Mouse (Mus musculus) neural tube, embryonic 11.5 days (tissue): Measurements from ENCODE around the gene Elf4. TPM values are rescaled to one million over a fixed set of nuclear protein-coding genes. Genes with fewer than 3 reads are reported as not detected.

Experiments
- ATAC-seq: fragments of 200-750 bp; cut with Nextera tagmentation; 2 replicates; pipeline ENCODE4 v1.8.0; 2017; ENCODE audit warnings: moderate number of reproducible peaks, mild to moderate bottlenecking, moderate TSS enrichment, moderate library complexity; ENCODE audit not compliant: insufficient read depth, low FRiP score, low TSS enrichment
- DNase-seq: peaks from one replicate; pipeline ENCODE4 v3.0.0-alpha.2; 2015; ENCODE audit warnings: low spot score
- H3K27ac ChIP-seq: fragments of 300-500 bp; sonication (generic); 2 replicates; pipeline ENCODE4 v1.5.1; 2014; ENCODE audit warnings: low read depth, mild to moderate bottlenecking, low read length
- H3K27me3 ChIP-seq: fragments of 300-500 bp; sonication (generic); 2 replicates; pipeline ENCODE4 v1.6.1; 2014; ENCODE audit warnings: mild to moderate bottlenecking, low read length, mixed read lengths; ENCODE audit not compliant: control insufficient read depth, insufficient read depth
- H3K36me3 ChIP-seq: fragments of 300-500 bp; sonication (generic); 2 replicates; pipeline ENCODE4 v1.6.1; 2014; ENCODE audit warnings: mild to moderate bottlenecking, low read length, moderate library complexity, mixed read lengths; ENCODE audit not compliant: control insufficient read depth, insufficient read depth
- H3K4me1 ChIP-seq: fragments of 300-500 bp; sonication (generic); 2 replicates; pipeline ENCODE4 v1.6.1; 2014; ENCODE audit warnings: low read length, mixed read lengths; ENCODE audit not compliant: control insufficient read depth, insufficient read depth
- H3K4me2 ChIP-seq: fragments of 300-500 bp; sonication (generic); 2 replicates; pipeline ENCODE4 v1.6.1; 2014; ENCODE audit warnings: low read depth, mild to moderate bottlenecking, moderate library complexity
- H3K4me3 ChIP-seq: fragments of 300-500 bp; sonication (generic); 2 replicates; pipeline ENCODE4 v1.5.1; 2014; ENCODE audit warnings: low read depth, low read length
- H3K9ac ChIP-seq: fragments of 300-500 bp; sonication (generic); 2 replicates; pipeline ENCODE4 v1.6.1; 2014; ENCODE audit warnings: mild to moderate bottlenecking, low read length
- H3K9me3 ChIP-seq: fragments of 300-500 bp; sonication (generic); 2 replicates; pipeline ENCODE4 v1.6.1; 2016; ENCODE audit warnings: low read length; ENCODE audit not compliant: control insufficient read depth
- WGBS: fragments of 180-500 bp; shearing (Covaris S2); extraction: QIAGEN DNeasy Blood & Tissue Kit; methylation state at CpG from one replicate; pipeline ENCODE4 v1.1.7; 2014; 5-methylcytosine and 5-hydroxymethylcytosine counted together
- polyA plus RNA-seq: library from polyadenylated mRNA; unstranded; fragments of >200 nt; fragmentation: Nextera tagmentation; extraction: Ambion mirVana; gene quantifications from 2 replicates; pipeline ENCODE4 v1.2.1, GENCODE M21; 2014

Elf4 gene
- polyA plus RNA-seq, result 1.9 and 2.3 TPM in 2 replicates

GRCm38 (mm10) chrX:48462754-48463507 is at the start of gene Elf4:
Gene Elf4, minus strand, starts transcription at chrX:48463132.
- no peaks in the 10 kb centered on the region for H3K9me3 ChIP-seq
- H3K36me3 ChIP-seq, result no peaks in the 10 kb centered on the region
- no peaks in the 10 kb centered on the region for H3K27me3 ChIP-seq
- DNase-seq, result peak; percentile 83
- H3K4me2 ChIP-seq, result peak within 1 kb of the TSS; percentile 49
- peak within 1 kb of the TSS; percentile 23; the same call in 1 of the 2 replicates for H3K4me3 ChIP-seq
- ATAC-seq, result peak; percentile 73
- no peaks in the 10 kb centered on the region for H3K4me1 ChIP-seq
- no peak within 1 kb of the TSS for H3K27ac ChIP-seq
- peak within 1 kb of the TSS; percentile 49; the same call in 1 of the 2 replicates for H3K9ac ChIP-seq
- WGBS, result 17% methylated on average over 37 of the region's 38 CpGs

GRCm38 (mm10) chrX:48493763-48494162 is 30.8 kb upstream of the Elf4 start:
- ATAC-seq, result no peak
- H3K4me3 ChIP-seq, result no peak overlapping the region
- H3K27me3 ChIP-seq, result no peaks in the 10 kb centered on the region
- WGBS, result 92% methylated on average over 8 of the region's 8 CpGs
- H3K9me3 ChIP-seq, result no peaks in the 10 kb centered on the region
- no peak overlapping the region for H3K27ac ChIP-seq
- no peaks in the 10 kb centered on the region for H3K36me3 ChIP-seq
- DNase-seq, result no peak
- no peak overlapping the region for H3K9ac ChIP-seq
- no peaks in the 10 kb centered on the region for H3K4me1 ChIP-seq
- no peak overlapping the region for H3K4me2 ChIP-seq

- Histone ChIP-seq H3K9me3 (no peaks in the 10 kb centered on the region), H3K4me3 (no peak overlapping the region), H3K27ac (no peak overlapping the region), H3K27me3 (no peaks in the 10 kb centered on the region), H3K4me2 (no peak overlapping the region), H3K4me1 (no peaks in the 10 kb centered on the region), H3K9ac (no peak overlapping the region), H3K36me3 (peaks cover 3% of the 10 kb centered on the region; the same call in 1 of the 2 replicates)
- DNase-seq (no peak), ATAC-seq (no peak)
- 88% methylated on average over 7 of the region's 7 CpGs for WGBS
These were observed 18.8 kb upstream of the Elf4 start for GRCm38 (mm10) chrX:48481687-48482086.

- H3K9ac ChIP-seq, result no peak overlapping the region
- H3K4me1 ChIP-seq, result no peaks in the 10 kb centered on the region
- no peaks in the 10 kb centered on the region for H3K9me3 ChIP-seq
- peaks cover 3% of the 10 kb centered on the region; the same call in 1 of the 2 replicates for H3K36me3 ChIP-seq
- H3K27ac ChIP-seq, result no peak overlapping the region
- H3K4me3 ChIP-seq, result no peak overlapping the region
- no peak for DNase-seq
- no peak overlapping the region for H3K4me2 ChIP-seq
- WGBS, result 92% methylated on average over 4 of the region's 4 CpGs
- no peak for ATAC-seq
- no peaks in the 10 kb centered on the region for H3K27me3 ChIP-seq
These were observed 18.2 kb upstream of the Elf4 start for GRCm38 (mm10) chrX:48481095-48481494.

GRCm38 (mm10) chrX:48467355-48467946 is 4.5 kb upstream of the Elf4 start:
- no peak for ATAC-seq
- Histone ChIP-seq H3K9me3 (no peaks in the 10 kb centered on the region), H3K4me1 (no peaks in the 10 kb centered on the region), H3K27ac (no peak overlapping the region), H3K4me3 (no peak overlapping the region), H3K36me3 (no peaks in the 10 kb centered on the region), H3K27me3 (no peaks in the 10 kb centered on the region), H3K9ac (no peak overlapping the region), H3K4me2 (no peak overlapping the region)
- WGBS, result 75% methylated on average over 3 of the region's 3 CpGs
- DNase-seq, result no peak

- Histone ChIP-seq H3K27ac (no peak overlapping the region), H3K9me3 (no peaks in the 10 kb centered on the region), H3K36me3 (no peaks in the 10 kb centered on the region), H3K4me2 (no peak overlapping the region), H3K4me3 (no peak overlapping the region), H3K27me3 (no peaks in the 10 kb centered on the region), H3K4me1 (no peaks in the 10 kb centered on the region), H3K9ac (no peak overlapping the region)
- no peak for ATAC-seq
- no peak for DNase-seq
- 86% methylated on average over 2 of the region's 2 CpGs for WGBS
These were observed 3.2 kb upstream of the Elf4 start for GRCm38 (mm10) chrX:48466174-48466573.

- WGBS, result 89% methylated on average over 6 of the region's 6 CpGs
- Histone ChIP-seq H3K4me1 (no peaks in the 10 kb centered on the region), H3K9me3 (no peaks in the 10 kb centered on the region), H3K27me3 (no peaks in the 10 kb centered on the region), H3K9ac (no peak overlapping the region), H3K27ac (no peak overlapping the region), H3K36me3 (no peaks in the 10 kb centered on the region), H3K4me2 (no peak overlapping the region), H3K4me3 (no peak overlapping the region)
- ATAC-seq (no peak), DNase-seq (no peak)
These were observed 1.5 kb upstream of the Elf4 start for GRCm38 (mm10) chrX:48464436-48464835.

GRCm38 (mm10) chrX:48463636-48464035 is 704 bp upstream of the Elf4 start:
- H3K4me1 ChIP-seq, result no peaks in the 10 kb centered on the region
- DNase-seq (no peak), ATAC-seq (no peak)
- no peaks in the 10 kb centered on the region for H3K27me3 ChIP-seq
- H3K9ac ChIP-seq, result no peak overlapping the region
- WGBS, result 85% methylated on average over 4 of the region's 4 CpGs
- H3K27ac ChIP-seq, result no peak overlapping the region
- H3K9me3 ChIP-seq, result no peaks in the 10 kb centered on the region
- no peaks in the 10 kb centered on the region for H3K36me3 ChIP-seq
- no peak overlapping the region for H3K4me2 ChIP-seq
- no peak overlapping the region for H3K4me3 ChIP-seq

- no peak for DNase-seq
- ATAC-seq, result no peak
These were observed 635 bp downstream of the Elf4 start for GRCm38 (mm10) chrX:48462297-48462696.

More at GRCm38 (mm10) chrX:48462297-48462696, 635 bp downstream of the Elf4 start:
- Histone ChIP-seq H3K27me3 (no peaks in the 10 kb centered on the region), H3K9me3 (no peaks in the 10 kb centered on the region), H3K36me3 (no peaks in the 10 kb centered on the region), H3K4me2 (peak overlapping the region; percentile 49), H3K27ac (no peak overlapping the region), H3K4me3 (peak overlapping the region; percentile 23; the same call in 1 of the 2 replicates), H3K4me1 (no peaks in the 10 kb centered on the region), H3K9ac (no peak overlapping the region)
- 39% methylated on average over 4 of the region's 4 CpGs for WGBS
